Mouse (Mus musculus) kidney, adult 9 months (tissue): ENCODE measurements around the gene Spop.

Experiments used
- DNase-seq: peaks from one replicate; pipeline ENCODE4 v3.0.0; 2022

Spop gene

GRCm38 (mm10) chr11:95413641-95414535, at the start of gene Spop:
Gene Spop (plus strand): TSS chr11:95414080.
- DNase-seq: peak; percentile 96

GRCm38 (mm10) chr11:95364388-95364787, 49.5 kb upstream of the Spop start:
- no peak for DNase-seq

- peak; percentile 96 for DNase-seq
Observed at GRCm38 (mm10) chr11:95365596-95365995, 48.3 kb upstream of the Spop start.

GRCm38 (mm10) chr11:95366280-95366897, 47.5 kb upstream of the Spop start:
- peak; percentile 37 for DNase-seq

GRCm38 (mm10) chr11:95367011-95367735, 46.7 kb upstream of the Spop start:
- no peak for DNase-seq

GRCm38 (mm10) chr11:95368231-95368823, 45.6 kb upstream of the Spop start:
- DNase-seq: no peak

- DNase-seq: no peak
Observed at GRCm38 (mm10) chr11:95368871-95369270, 45.0 kb upstream of the Spop start.

- peak; percentile 43 for DNase-seq
Observed at GRCm38 (mm10) chr11:95369964-95370890, 43.7 kb upstream of the Spop start.

- DNase-seq: no peak
Observed at GRCm38 (mm10) chr11:95371182-95371581, 42.7 kb upstream of the Spop start.

GRCm38 (mm10) chr11:95378926-95379325, 35.0 kb upstream of the Spop start:
- DNase-seq: no peak

GRCm38 (mm10) chr11:95379552-95379951, 34.3 kb upstream of the Spop start:
- no peak for DNase-seq

GRCm38 (mm10) chr11:95380711-95381110, 33.2 kb upstream of the Spop start:
- no peak for DNase-seq

GRCm38 (mm10) chr11:95381146-95381545, 32.7 kb upstream of the Spop start:
- DNase-seq: no peak

- peak; percentile 39 for DNase-seq
Observed at GRCm38 (mm10) chr11:95383331-95383986, 30.4 kb upstream of the Spop start.

- no peak for DNase-seq
Observed at GRCm38 (mm10) chr11:95384004-95384318, 29.9 kb upstream of the Spop start.

GRCm38 (mm10) chr11:95384319-95384972, 29.4 kb upstream of the Spop start, which contains the start of gene Slc35b1:
Gene Slc35b1 (plus strand): TSS chr11:95384692.
- DNase-seq: peak; percentile 99

- no peak for DNase-seq
Observed at GRCm38 (mm10) chr11:95384973-95385320, 28.9 kb upstream of the Spop start.

GRCm38 (mm10) chr11:95387354-95387753, 26.5 kb upstream of the Spop start:
- no peak for DNase-seq

- peak; percentile 67 for DNase-seq
Observed at GRCm38 (mm10) chr11:95389006-95389405, 24.9 kb upstream of the Spop start.

- DNase-seq: no peak
Observed at GRCm38 (mm10) chr11:95390420-95390819, 23.5 kb upstream of the Spop start.

GRCm38 (mm10) chr11:95391201-95391600, 22.7 kb upstream of the Spop start:
- no peak for DNase-seq
